Mouse (Mus musculus): ENCODE results near the gene Slc38a9. TPM values are rescaled to one million over a fixed set of nuclear protein-coding genes. Genes with fewer than 3 reads are reported as not detected.
A peak's percentile ranks its signal among the peaks of the same experiment; 100 is the strongest.

Slc38a9 gene
- polyA plus RNA-seq, 1 experiment = 8.2 TPM

GRCm38 (mm10) chr13:112661687-112662086 is 1.1 kb downstream of the Slc38a9 start:
- TF ChIP-seq CTCF (conservative IDR thresholded peaks at IDR 0.05; ENCODE audit: insufficient read depth, insufficient read length, low read depth, low read length) (no peak), POLR2A (IDR thresholded peaks at IDR 0.05; ENCODE audit: low read depth, low read length) (no peak)
- no peak overlapping the region for H3K4me3 ChIP-seq (ENCODE audit: insufficient read depth, low read depth, low read length)
- H3K27me3 ChIP-seq (replicated peaks; ENCODE audit: control insufficient read depth, insufficient read depth, low read length) = no peaks in the 10 kb centered on the region
- 54% methylated on average over 2 of the region's 2 CpGs for WGBS
- H3K4me1 ChIP-seq (ENCODE audit: control insufficient read depth, insufficient read depth, low read length) = peaks cover 3% of the 10 kb centered on the region; the same call in 1 of the 2 replicates
- H3K36me3 ChIP-seq (ENCODE audit: control insufficient read depth, insufficient read depth, low read length) = no peaks in the 10 kb centered on the region
- no peak for DNase-seq
- no peak overlapping the region for H3K27ac ChIP-seq (ENCODE audit: insufficient read depth, low read depth, low read length)

- 87% methylated on average over 10 of the region's 10 CpGs for WGBS
- H3K27me3 ChIP-seq (replicated peaks; ENCODE audit: control insufficient read depth, insufficient read depth, low read length) = no peaks in the 10 kb centered on the region
- H3K4me3 ChIP-seq (ENCODE audit: insufficient read depth, low read depth, low read length) = no peak overlapping the region
- no peaks in the 10 kb centered on the region; the same call in 1 of the 2 replicates for H3K36me3 ChIP-seq (ENCODE audit: control insufficient read depth, insufficient read depth, low read length)
- no peak overlapping the region for H3K27ac ChIP-seq (ENCODE audit: insufficient read depth, low read depth, low read length)
- H3K4me1 ChIP-seq (ENCODE audit: control insufficient read depth, insufficient read depth, low read length) = no peaks in the 10 kb centered on the region; the same call in 1 of the 2 replicates
- TF ChIP-seq CTCF (conservative IDR thresholded peaks at IDR 0.05; ENCODE audit: insufficient read depth, insufficient read length, low read depth, low read length) (no peak), POLR2A (IDR thresholded peaks at IDR 0.05; ENCODE audit: low read depth, low read length) (no peak)
- no peak for DNase-seq
Observed at GRCm38 (mm10) chr13:112666433-112667024, 6.0 kb downstream of the Slc38a9 start.

DNA sequence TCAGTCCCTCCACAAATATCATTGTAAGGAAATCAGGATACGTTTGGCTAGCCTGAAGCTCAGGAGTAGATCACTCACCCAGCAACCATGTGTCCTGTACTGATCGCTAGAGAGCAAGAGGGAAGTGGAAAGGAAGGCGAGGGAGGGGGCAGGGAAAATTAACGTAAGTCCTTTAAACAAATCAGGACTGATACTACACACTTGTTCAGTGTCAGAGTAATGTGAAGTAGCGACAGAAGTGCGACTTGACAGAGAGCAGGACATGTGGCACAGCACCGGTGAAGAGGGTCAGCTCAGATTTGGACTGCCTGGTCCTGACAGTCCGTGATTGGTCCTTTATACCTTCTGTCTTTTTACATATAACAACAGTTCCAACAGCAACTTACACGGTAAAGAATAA is 6.7 kb downstream of the Slc38a9 start:
- Histone ChIP-seq H3K27ac (ENCODE audit: insufficient read depth, low read depth, low read length) (no peak overlapping the region), H3K36me3 (ENCODE audit: control insufficient read depth, insufficient read depth, low read length) (no peaks in the 10 kb centered on the region; the same call in 1 of the 2 replicates), H3K4me1 (ENCODE audit: control insufficient read depth, insufficient read depth, low read length) (no peaks in the 10 kb centered on the region), H3K4me3 (ENCODE audit: insufficient read depth, low read depth, low read length) (no peak overlapping the region), H3K27me3 (replicated peaks; ENCODE audit: control insufficient read depth, insufficient read depth, low read length) (no peaks in the 10 kb centered on the region)
- no peak for DNase-seq
- 85% methylated on average over 9 of the region's 9 CpGs for WGBS
- TF ChIP-seq CTCF (conservative IDR thresholded peaks at IDR 0.05; ENCODE audit: insufficient read depth, insufficient read length, low read depth, low read length) (no peak), POLR2A (IDR thresholded peaks at IDR 0.05; ENCODE audit: low read depth, low read length) (no peak)

DNA sequence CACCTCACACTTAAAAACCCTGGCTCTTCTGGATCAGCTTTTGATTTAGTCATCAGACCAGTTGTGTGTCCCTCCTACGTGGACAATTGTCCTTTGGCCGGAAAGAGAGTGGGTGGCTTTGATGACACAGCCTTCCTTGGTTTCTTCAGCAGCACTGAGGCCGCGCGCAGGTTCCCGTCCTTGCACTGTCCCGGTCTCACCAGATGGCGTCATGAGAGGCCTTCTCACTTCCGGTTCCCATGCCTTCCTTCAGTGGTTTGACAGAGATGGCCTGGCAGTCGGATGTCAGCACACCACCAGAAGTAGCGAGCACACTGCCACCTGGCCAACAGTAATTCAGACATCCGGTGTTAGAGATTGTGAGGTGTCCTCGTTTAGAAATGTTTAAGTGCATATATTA is 11.2 kb downstream of the Slc38a9 start:
- Histone ChIP-seq H3K27ac (ENCODE audit: insufficient read depth, low read depth, low read length) (no peak overlapping the region), H3K4me3 (ENCODE audit: insufficient read depth, low read depth, low read length) (no peak overlapping the region), H3K36me3 (ENCODE audit: control insufficient read depth, insufficient read depth, low read length) (no peaks in the 10 kb centered on the region; the same call in 1 of the 2 replicates), H3K4me1 (ENCODE audit: control insufficient read depth, insufficient read depth, low read length) (no peaks in the 10 kb centered on the region), H3K27me3 (replicated peaks; ENCODE audit: control insufficient read depth, insufficient read depth, low read length) (no peaks in the 10 kb centered on the region)
- TF ChIP-seq CTCF (conservative IDR thresholded peaks at IDR 0.05; ENCODE audit: insufficient read depth, insufficient read length, low read depth, low read length) (no peak), POLR2A (IDR thresholded peaks at IDR 0.05; ENCODE audit: low read depth, low read length) (no peak)
- no peak for DNase-seq
- WGBS = 79% methylated on average over 13 of the region's 13 CpGs

- WGBS = 82% methylated on average over 6 of the region's 6 CpGs
- H3K27ac ChIP-seq (ENCODE audit: insufficient read depth, low read depth, low read length) = no peak overlapping the region
- DNase-seq = no peak
Observed at GRCm38 (mm10) chr13:112672797-112673196, 12.2 kb downstream of the Slc38a9 start.

GRCm38 (mm10) chr13:112673899-112674447 is 13.4 kb downstream of the Slc38a9 start:
- DNase-seq = peak; percentile 82
- Histone ChIP-seq H3K4me1 (ENCODE audit: control insufficient read depth, insufficient read depth, low read length) (no peaks in the 10 kb centered on the region), H3K4me3 (ENCODE audit: insufficient read depth, low read depth, low read length) (no peak overlapping the region), H3K36me3 (ENCODE audit: control insufficient read depth, insufficient read depth, low read length) (no peaks in the 10 kb centered on the region), H3K27ac (ENCODE audit: insufficient read depth, low read depth, low read length) (no peak overlapping the region), H3K27me3 (replicated peaks; ENCODE audit: control insufficient read depth, insufficient read depth, low read length) (no peaks in the 10 kb centered on the region)
- 6% methylated on average over 9 of the region's 9 CpGs for WGBS
- TF ChIP-seq POLR2A (IDR thresholded peaks at IDR 0.05; ENCODE audit: low read depth, low read length) = no peak
- peak; percentile 72 for TF ChIP-seq CTCF (conservative IDR thresholded peaks at IDR 0.05; ENCODE audit: insufficient read depth, insufficient read length, low read depth, low read length)

More at GRCm38 (mm10) chr13:112672797-112673196, 12.2 kb downstream of the Slc38a9 start:
- Histone ChIP-seq H3K36me3 (ENCODE audit: control insufficient read depth, insufficient read depth, low read length) (no peaks in the 10 kb centered on the region), H3K27me3 (replicated peaks; ENCODE audit: control insufficient read depth, insufficient read depth, low read length) (no peaks in the 10 kb centered on the region), H3K4me1 (ENCODE audit: control insufficient read depth, insufficient read depth, low read length) (no peaks in the 10 kb centered on the region), H3K4me3 (ENCODE audit: insufficient read depth, low read depth, low read length) (no peak overlapping the region)
- TF ChIP-seq POLR2A (IDR thresholded peaks at IDR 0.05; ENCODE audit: low read depth, low read length) (no peak), CTCF (conservative IDR thresholded peaks at IDR 0.05; ENCODE audit: insufficient read depth, insufficient read length, low read depth, low read length) (no peak)

DNA sequence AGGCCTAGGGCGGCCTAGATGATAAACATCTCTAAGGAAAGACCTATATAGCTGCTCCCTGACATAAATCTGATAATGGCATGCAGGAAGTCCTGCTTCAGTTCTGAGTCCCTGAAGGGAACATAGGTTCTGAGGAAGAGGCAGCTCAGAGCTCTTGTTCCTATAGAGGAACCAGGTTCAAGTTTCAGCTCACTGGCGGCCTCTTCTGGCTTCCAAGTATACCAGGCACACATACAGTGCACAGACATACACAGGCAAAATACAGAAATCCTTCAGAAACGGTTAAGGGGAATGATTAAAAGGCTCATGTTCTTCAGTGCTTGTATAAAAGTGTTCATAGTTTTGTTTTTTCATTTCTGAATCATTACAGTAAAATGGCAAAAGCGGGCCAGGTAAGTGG is 17.6 kb downstream of the Slc38a9 start:
- TF ChIP-seq POLR2A (IDR thresholded peaks at IDR 0.05; ENCODE audit: low read depth, low read length) = no peak
- TF ChIP-seq CTCF (conservative IDR thresholded peaks at IDR 0.05; ENCODE audit: insufficient read depth, insufficient read length, low read depth, low read length) = no peak
- Histone ChIP-seq H3K36me3 (ENCODE audit: control insufficient read depth, insufficient read depth, low read length) (no peaks in the 10 kb centered on the region), H3K27me3 (replicated peaks; ENCODE audit: control insufficient read depth, insufficient read depth, low read length) (no peaks in the 10 kb centered on the region), H3K4me3 (ENCODE audit: insufficient read depth, low read depth, low read length) (no peak overlapping the region), H3K4me1 (ENCODE audit: control insufficient read depth, insufficient read depth, low read length) (no peaks in the 10 kb centered on the region), H3K27ac (ENCODE audit: insufficient read depth, low read depth, low read length) (no peak overlapping the region)
- no peak for DNase-seq
- 96% methylated on average over 4 of the region's 4 CpGs for WGBS

All from kidney, adult 2 months (tissue).